1 mouse cellular context compared by ENCODE assay signal in genomic region chr17:46650232-46651031, GRCm38 (mm10).
A peak's percentile ranks its signal among the peaks of the same experiment; 100 is the strongest.
TF ChIP-seq lines count a peak whose summit lies in the region.

Gene Cul7 (plus strand): TSS chr17:46650337.

TF ChIP-seq in CH12.LX, 34 proteins besides CTCF, POLR2A, EP300 and RAD21 (continued from another document):
- TF ChIP-seq SIN3A (IDR thresholded peaks at IDR 0.05; ENCODE audit: low read length) (peak; percentile 17), NELFE (IDR thresholded peaks at IDR 0.05; ENCODE audit: low read depth, low read length) (peak; percentile 95), PAX5 (IDR thresholded peaks at IDR 0.05; ENCODE audit: low read length) (no peak), CHD1 (IDR thresholded peaks at IDR 0.05; ENCODE audit: low read depth, low read length) (no peak), POLR2AphosphoS2 (IDR thresholded peaks at IDR 0.05; ENCODE audit: low read depth, low read length) (peak; percentile 80; the same call in 1 of the 2 replicates), GABPA (IDR thresholded peaks at IDR 0.05; ENCODE audit: insufficient replicate concordance, low read depth, low read length) (no peak), ZKSCAN1 (IDR thresholded peaks at IDR 0.05; ENCODE audit: borderline replicate concordance, low read depth, low read length) (no peak), NRF1 (IDR thresholded peaks at IDR 0.05; ENCODE audit: low read depth, low read length) (peak; percentile 92), TCF12 (IDR thresholded peaks at IDR 0.05; ENCODE audit: low read depth, low read length) (peak; percentile 71; the same call in 1 of the 2 replicates), MAX (IDR thresholded peaks at IDR 0.05; ENCODE audit: low read length) (peak; percentile 26; the same call in 1 of the 2 replicates), MAFK (IDR thresholded peaks at IDR 0.05; ENCODE audit: insufficient replicate concordance, low read length) (no peak), ZC3H11A (IDR thresholded peaks at IDR 0.05; ENCODE audit: low read depth, low read length) (no peak), USF2 (conservative IDR thresholded peaks at IDR 0.05; ENCODE audit: low read depth, low read length) (no peak), BHLHE40 (IDR thresholded peaks at IDR 0.05; ENCODE audit: low read depth, low read length) (no peak; the same call in 1 of the 2 replicates), JUN (IDR thresholded peaks at IDR 0.05; ENCODE audit: insufficient read depth, low read depth, low read length) (no peak)
